Mouse (Mus musculus): Measurements from ENCODE around the gene Zfp648.
A peak's percentile ranks its signal among the peaks of the same experiment; 100 is the strongest.

The Zfp648 gene

GRCm38 (mm10) chr1:154200955-154201722 lies at the start of gene Zfp648:
Gene Zfp648 (plus strand): TSS chr1:154201187.
- DNase-seq (ENCODE audit: low spot score in 2 of 2): no peak

GRCm38 (mm10) chr1:154152539-154152938 lies 48.4 kb upstream of the Zfp648 start:
- no peak for DNase-seq (ENCODE audit: low spot score in 2 of 2)

GRCm38 (mm10) chr1:154153800-154154199 lies 47.2 kb upstream of the Zfp648 start:
- no peak for DNase-seq (ENCODE audit: low spot score in 2 of 2)

- DNase-seq (ENCODE audit: low spot score in 2 of 2): no peak
Observed at GRCm38 (mm10) chr1:154156177-154157062, 44.6 kb upstream of the Zfp648 start.

GRCm38 (mm10) chr1:154157131-154157530 lies 43.9 kb upstream of the Zfp648 start:
- DNase-seq (ENCODE audit: low spot score in 2 of 2): no peak

- no peak for DNase-seq (ENCODE audit: low spot score in 2 of 2)
Observed at GRCm38 (mm10) chr1:154167696-154168095, 33.3 kb upstream of the Zfp648 start.

- DNase-seq (ENCODE audit: low spot score in 2 of 2): no peak
Observed at GRCm38 (mm10) chr1:154175334-154175733, 25.7 kb upstream of the Zfp648 start.

- DNase-seq (ENCODE audit: low spot score in 2 of 2): no peak
Observed at GRCm38 (mm10) chr1:154177781-154178180, 23.2 kb upstream of the Zfp648 start.

- no peak for DNase-seq (ENCODE audit: low spot score in 2 of 2)
Observed at GRCm38 (mm10) chr1:154178541-154179155, 22.3 kb upstream of the Zfp648 start.

GRCm38 (mm10) chr1:154180952-154181351 lies 20.0 kb upstream of the Zfp648 start:
- DNase-seq (ENCODE audit: low spot score in 2 of 2): peak; percentile 34 to 68

- DNase-seq (ENCODE audit: low spot score in 2 of 2): no peak
Observed at GRCm38 (mm10) chr1:154182396-154183076, 18.5 kb upstream of the Zfp648 start.

GRCm38 (mm10) chr1:154183077-154183751 lies 17.8 kb upstream of the Zfp648 start:
- DNase-seq (ENCODE audit: low spot score in 2 of 2): no peak

- DNase-seq (ENCODE audit: low spot score in 2 of 2): no peak
Observed at GRCm38 (mm10) chr1:154188229-154188628, 12.8 kb upstream of the Zfp648 start.

GRCm38 (mm10) chr1:154188631-154189030 lies 12.4 kb upstream of the Zfp648 start:
- no peak for DNase-seq (ENCODE audit: low spot score in 2 of 2)

- no peak for DNase-seq (ENCODE audit: low spot score in 2 of 2)
Observed at GRCm38 (mm10) chr1:154189842-154190530, 11.0 kb upstream of the Zfp648 start.

- no peak for DNase-seq (ENCODE audit: low spot score in 2 of 2)
Observed at GRCm38 (mm10) chr1:154198896-154199295, 2.1 kb upstream of the Zfp648 start.

- no peak for DNase-seq (ENCODE audit: low spot score in 2 of 2)
Observed at GRCm38 (mm10) chr1:154202580-154202979, 1.6 kb downstream of the Zfp648 start.

- DNase-seq (ENCODE audit: low spot score in 2 of 2): no peak
Observed at GRCm38 (mm10) chr1:154203386-154203785, 2.4 kb downstream of the Zfp648 start.

GRCm38 (mm10) chr1:154204652-154205573 lies 3.9 kb downstream of the Zfp648 start:
- no peak for DNase-seq (ENCODE audit: low spot score in 2 of 2)

Measured in spleen, postnatal 10 days (tissue).